Mouse (Mus musculus): ENCODE measurements at regions not wholly inside any gene's neighbourhood (a gene's known extent, or its start where the extent isn't known, plus 50 kb on each side); places are given as distances from the start of the nearest gene placed in this dataset.
"Not testable (repeated sequence)": the region's sequence is repeated elsewhere in the genome, so short reads cannot be mapped to it uniquely, and the experiment has no call there.

- no peak for ATAC-seq (ENCODE audit: insufficient number of reproducible peaks, low FRiP score, low TSS enrichment, low read depth)
- no peak overlapping the region for H3K4me2 ChIP-seq
- no peak overlapping the region for H3K27ac ChIP-seq
- no peak overlapping the region for H3K9ac ChIP-seq
- no peak overlapping the region for H3K4me3 ChIP-seq
- H3K27me3 ChIP-seq, result no peaks in the 10 kb centered on the region
- no peaks in the 10 kb centered on the region for H3K4me1 ChIP-seq
- H3K9me3 ChIP-seq, result no peaks in the 10 kb centered on the region
- H3K36me3 ChIP-seq, result no peaks in the 10 kb centered on the region
- WGBS, result 91% methylated on average over 1 of the region's 1 CpGs
These were observed 861.3 kb upstream of the Kirrel3 start for GRCm38 (mm10) chr9:33624378-33624777.

- Histone ChIP-seq H3K9me3 (no peaks in the 10 kb centered on the region), H3K36me3 (no peaks in the 10 kb centered on the region), H3K9ac (no peak overlapping the region), H3K27ac (no peak overlapping the region), H3K4me2 (no peak overlapping the region), H3K4me3 (no peak overlapping the region), H3K4me1 (no peaks in the 10 kb centered on the region), H3K27me3 (no peaks in the 10 kb centered on the region)
- no peak for ATAC-seq (ENCODE audit: insufficient number of reproducible peaks, low FRiP score, low TSS enrichment, low read depth)
- 71% methylated on average over 6 of the region's 6 CpGs for WGBS
These were observed 855.8 kb upstream of the Kirrel3 start for GRCm38 (mm10) chr9:33629731-33630473.

DNA sequence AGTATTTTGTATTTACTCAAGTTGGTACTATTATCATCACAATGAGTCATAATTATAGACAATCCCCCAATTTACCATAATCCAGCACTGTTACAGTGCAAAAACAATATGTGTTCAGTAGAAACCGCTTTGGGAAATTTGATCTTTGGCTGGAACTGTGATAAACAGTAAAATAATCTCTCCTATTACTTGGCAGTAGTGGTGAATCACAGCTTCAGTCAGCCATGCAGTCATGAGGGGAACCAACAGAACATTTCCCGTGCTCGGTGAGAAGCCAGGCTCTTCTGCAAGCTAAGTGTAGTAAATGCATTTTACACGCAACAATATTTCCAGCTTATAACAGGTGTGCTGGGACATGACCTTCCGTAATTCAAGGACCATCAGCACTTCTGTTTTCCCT, 822.7 kb upstream of the Kirrel3 start:
- no peaks in the 10 kb centered on the region for H3K36me3 ChIP-seq
- H3K9me3 ChIP-seq, result no peaks in the 10 kb centered on the region
- no peak overlapping the region for H3K9ac ChIP-seq
- H3K4me2 ChIP-seq, result no peak overlapping the region
- ATAC-seq (ENCODE audit: insufficient number of reproducible peaks, low FRiP score, low TSS enrichment, low read depth), result no peak
- WGBS, result 68% methylated on average over 5 of the region's 5 CpGs
- H3K4me3 ChIP-seq, result no peak overlapping the region
- no peaks in the 10 kb centered on the region for H3K4me1 ChIP-seq
- no peaks in the 10 kb centered on the region for H3K27me3 ChIP-seq
- H3K27ac ChIP-seq, result no peak overlapping the region

DNA sequence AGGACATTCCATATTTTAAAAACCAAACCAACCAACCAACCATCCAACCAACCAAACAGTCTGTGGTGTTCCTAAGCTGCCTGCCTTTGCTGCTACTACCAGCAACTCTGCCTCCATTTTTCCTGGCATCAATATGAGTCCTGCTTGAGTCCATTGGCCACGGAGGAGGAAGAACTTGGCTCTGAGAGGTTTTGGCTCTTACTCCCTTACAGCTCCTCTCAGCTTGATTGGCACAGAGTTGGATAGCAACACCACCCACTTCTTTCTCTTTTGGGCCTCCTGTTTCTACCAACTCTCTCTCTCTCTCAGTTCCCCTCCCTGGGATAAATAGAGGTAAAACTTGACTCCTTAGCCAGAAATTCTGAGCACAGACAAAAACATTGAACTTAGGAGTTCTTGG, 804.6 kb upstream of the Kirrel3 start:
- ATAC-seq (ENCODE audit: insufficient number of reproducible peaks, low FRiP score, low TSS enrichment, low read depth), result no peak
- Histone ChIP-seq H3K4me3 (no peak overlapping the region), H3K4me2 (no peak overlapping the region), H3K36me3 (no peaks in the 10 kb centered on the region), H3K27ac (no peak overlapping the region), H3K9ac (no peak overlapping the region), H3K4me1 (no peaks in the 10 kb centered on the region), H3K9me3 (no peaks in the 10 kb centered on the region), H3K27me3 (no peaks in the 10 kb centered on the region)
- 65% methylated on average over 1 of the region's 1 CpGs for WGBS

GRCm38 (mm10) chr9:33691731-33692130, 794.0 kb upstream of the Kirrel3 start:
- ATAC-seq (ENCODE audit: insufficient number of reproducible peaks, low FRiP score, low TSS enrichment, low read depth), result no peak
- no peaks in the 10 kb centered on the region for H3K27me3 ChIP-seq
- H3K9ac ChIP-seq, result no peak overlapping the region
- H3K4me1 ChIP-seq, result no peaks in the 10 kb centered on the region
- no peaks in the 10 kb centered on the region for H3K9me3 ChIP-seq
- no peak overlapping the region for H3K4me3 ChIP-seq
- H3K36me3 ChIP-seq, result no peaks in the 10 kb centered on the region
- H3K4me2 ChIP-seq, result no peak overlapping the region
- WGBS, result 79% methylated on average over 4 of the region's 4 CpGs
- no peak overlapping the region for H3K27ac ChIP-seq

DNA sequence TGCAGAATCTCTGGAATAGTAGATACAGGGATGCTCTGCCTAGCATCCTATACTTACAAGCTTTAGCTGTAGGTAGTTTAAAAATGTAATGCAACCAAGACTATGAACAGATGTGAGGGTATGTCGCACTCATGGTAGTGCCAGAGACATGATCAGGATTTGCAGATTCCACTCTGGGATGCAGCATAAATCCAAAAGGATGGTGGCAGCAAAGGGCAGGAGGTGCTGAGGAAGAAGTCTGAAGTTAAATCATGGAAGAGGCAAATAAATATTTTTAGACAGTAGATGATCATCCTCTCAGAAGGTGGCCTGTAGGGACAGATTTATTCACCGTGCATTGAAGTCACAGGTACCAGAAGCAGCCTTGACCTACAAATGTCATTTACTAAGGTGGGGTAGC, 768.1 kb upstream of the Kirrel3 start:
- no peaks in the 10 kb centered on the region for H3K4me1 ChIP-seq

DNA sequence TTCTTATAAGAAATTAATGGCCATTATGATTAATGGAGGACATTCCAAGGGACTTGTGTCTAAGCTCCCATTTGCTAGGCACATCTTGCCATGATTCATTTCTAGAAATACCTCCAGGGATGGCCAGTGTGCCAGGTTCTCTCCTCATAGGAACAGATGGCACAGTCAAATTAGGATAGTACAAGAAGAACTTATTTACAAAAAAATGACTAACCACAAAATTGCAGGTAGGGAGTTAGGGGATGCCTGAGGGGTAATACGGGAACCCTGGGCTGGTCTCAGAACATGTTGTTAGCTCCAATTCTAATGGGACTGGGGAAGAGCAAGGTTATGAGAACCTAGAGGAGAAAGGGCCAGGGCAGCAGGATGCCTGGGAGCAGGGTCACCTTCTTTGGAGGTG, 760.9 kb upstream of the Kirrel3 start:
- H3K4me1 ChIP-seq, result no peaks in the 10 kb centered on the region
- H3K27me3 ChIP-seq, result no peaks in the 10 kb centered on the region
- no peaks in the 10 kb centered on the region for H3K9me3 ChIP-seq
- H3K36me3 ChIP-seq, result no peaks in the 10 kb centered on the region
- H3K4me3 ChIP-seq, result no peak overlapping the region
- 91% methylated on average over 1 of the region's 1 CpGs for WGBS
- H3K9ac ChIP-seq, result no peak overlapping the region
- no peak for ATAC-seq (ENCODE audit: insufficient number of reproducible peaks, low FRiP score, low TSS enrichment, low read depth)
- no peak overlapping the region for H3K4me2 ChIP-seq
- no peak overlapping the region for H3K27ac ChIP-seq

More for the DNA sequence above, 768.1 kb upstream of the Kirrel3 start:
- WGBS, result 77% methylated on average over 2 of the region's 2 CpGs
- Histone ChIP-seq H3K9me3 (no peaks in the 10 kb centered on the region), H3K27ac (no peak overlapping the region), H3K9ac (no peak overlapping the region), H3K4me3 (no peak overlapping the region), H3K36me3 (no peaks in the 10 kb centered on the region), H3K27me3 (no peaks in the 10 kb centered on the region), H3K4me2 (no peak overlapping the region)
- no peak for ATAC-seq (ENCODE audit: insufficient number of reproducible peaks, low FRiP score, low TSS enrichment, low read depth)

DNA sequence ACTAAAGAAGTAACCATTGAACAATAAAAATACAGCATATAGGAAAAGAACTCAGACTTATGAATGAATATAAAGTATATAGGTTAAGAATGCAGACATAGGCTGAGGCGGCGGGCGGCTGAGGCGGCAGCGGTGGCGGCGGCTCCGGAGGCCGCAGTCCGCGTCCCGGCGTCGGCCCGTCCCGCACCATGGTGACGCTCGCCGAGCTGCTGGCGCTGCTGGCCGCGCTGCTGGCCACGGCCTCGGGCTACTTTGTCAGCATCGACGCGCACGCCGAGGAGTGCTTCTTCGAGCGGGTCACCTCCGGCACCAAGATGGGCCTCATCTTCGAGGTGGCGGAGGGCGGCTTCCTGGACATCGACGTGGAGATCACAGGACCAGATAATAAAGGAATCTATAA, 757.6 kb upstream of the Kirrel3 start:
- H3K27ac ChIP-seq; H3K4me3 ChIP-seq; H3K27me3 ChIP-seq; H3K9ac ChIP-seq; H3K9me3 ChIP-seq; H3K4me1 ChIP-seq; H3K36me3 ChIP-seq; H3K4me2 ChIP-seq; ATAC-seq (ENCODE audit: insufficient number of reproducible peaks, low FRiP score, low TSS enrichment, low read depth): not testable (repeated sequence)
- 81% methylated on average over 18 of the region's 37 CpGs for WGBS

GRCm38 (mm10) chr9:33760701-33761100, 725.0 kb upstream of the Kirrel3 start:
- no peak for ATAC-seq (ENCODE audit: insufficient number of reproducible peaks, low FRiP score, low TSS enrichment, low read depth)
- Histone ChIP-seq H3K27me3 (no peaks in the 10 kb centered on the region), H3K4me3 (no peak overlapping the region), H3K27ac (no peak overlapping the region), H3K9ac (no peak overlapping the region), H3K9me3 (no peaks in the 10 kb centered on the region), H3K36me3 (no peaks in the 10 kb centered on the region), H3K4me2 (no peak overlapping the region), H3K4me1 (no peaks in the 10 kb centered on the region)

DNA sequence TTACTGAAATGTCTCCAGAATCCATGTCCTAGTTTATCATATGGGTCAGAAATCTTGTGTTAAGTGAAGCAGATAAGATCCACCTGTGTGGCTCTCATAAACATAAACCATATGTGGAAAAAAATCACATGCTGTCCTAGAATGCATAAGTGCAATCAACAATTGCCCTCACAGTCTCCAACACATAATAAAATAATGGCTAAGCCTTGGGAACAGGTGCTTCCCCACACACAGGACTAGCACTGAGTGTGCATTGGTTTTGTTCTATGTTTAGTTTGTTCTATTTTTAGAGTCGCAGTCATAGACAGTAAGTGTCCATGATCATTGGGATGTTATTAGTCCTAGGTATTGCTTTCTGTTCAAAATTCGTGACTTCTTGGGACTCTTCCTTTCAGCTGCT, 719.5 kb upstream of the Kirrel3 start:
- H3K27ac ChIP-seq, result no peak overlapping the region
- H3K27me3 ChIP-seq, result no peaks in the 10 kb centered on the region
- no peak for ATAC-seq (ENCODE audit: insufficient number of reproducible peaks, low FRiP score, low TSS enrichment, low read depth)
- no peak overlapping the region for H3K9ac ChIP-seq
- no peak overlapping the region for H3K4me3 ChIP-seq
- H3K4me1 ChIP-seq, result no peaks in the 10 kb centered on the region
- H3K9me3 ChIP-seq, result no peaks in the 10 kb centered on the region
- H3K4me2 ChIP-seq, result no peak overlapping the region
- 79% methylated on average over 2 of the region's 2 CpGs for WGBS
- H3K36me3 ChIP-seq, result no peaks in the 10 kb centered on the region

- no peak overlapping the region for H3K4me3 ChIP-seq
- no peak overlapping the region for H3K27ac ChIP-seq
- no peaks in the 10 kb centered on the region for H3K4me1 ChIP-seq
- no peaks in the 10 kb centered on the region for H3K27me3 ChIP-seq
- H3K36me3 ChIP-seq, result no peaks in the 10 kb centered on the region
- no peak for ATAC-seq (ENCODE audit: insufficient number of reproducible peaks, low FRiP score, low TSS enrichment, low read depth)
- no peak overlapping the region for H3K9ac ChIP-seq
- WGBS, result 88% methylated on average over 2 of the region's 2 CpGs
- no peaks in the 10 kb centered on the region for H3K9me3 ChIP-seq
- H3K4me2 ChIP-seq, result no peak overlapping the region
These were observed 715.9 kb upstream of the Kirrel3 start for GRCm38 (mm10) chr9:33769811-33770210.

GRCm38 (mm10) chr9:33774178-33774577, 711.5 kb upstream of the Kirrel3 start:
- Histone ChIP-seq H3K9ac (no peak overlapping the region), H3K4me1 (no peaks in the 10 kb centered on the region), H3K27me3 (no peaks in the 10 kb centered on the region), H3K4me2 (no peak overlapping the region), H3K9me3 (no peaks in the 10 kb centered on the region), H3K4me3 (no peak overlapping the region), H3K36me3 (no peaks in the 10 kb centered on the region), H3K27ac (no peak overlapping the region)
- 60% methylated on average over 5 of the region's 5 CpGs for WGBS
- ATAC-seq (ENCODE audit: insufficient number of reproducible peaks, low FRiP score, low TSS enrichment, low read depth), result no peak

GRCm38 (mm10) chr9:33790617-33791016, 695.1 kb upstream of the Kirrel3 start:
- Histone ChIP-seq H3K36me3 (no peaks in the 10 kb centered on the region), H3K4me2 (no peak overlapping the region), H3K9ac (no peak overlapping the region), H3K27ac (no peak overlapping the region), H3K4me1 (no peaks in the 10 kb centered on the region), H3K27me3 (no peaks in the 10 kb centered on the region), H3K4me3 (no peak overlapping the region), H3K9me3 (no peaks in the 10 kb centered on the region)
- ATAC-seq (ENCODE audit: insufficient number of reproducible peaks, low FRiP score, low TSS enrichment, low read depth), result no peak
- 62% methylated on average over 4 of the region's 4 CpGs for WGBS
